Mouse (Mus musculus): ENCODE data around the gene Gm17490. TPM values are rescaled to one million over a fixed set of nuclear protein-coding genes. Genes with fewer than 3 reads are reported as not detected.
A peak's percentile ranks its signal among the peaks of the same experiment; 100 is the strongest.
"Not testable (repeated sequence)": the region's sequence is repeated elsewhere in the genome, so short reads cannot be mapped to it uniquely, and the experiment has no call there.

Gm17490 gene
- polyA plus RNA-seq, 1 experiment from 2014 or later: not detected

DNA sequence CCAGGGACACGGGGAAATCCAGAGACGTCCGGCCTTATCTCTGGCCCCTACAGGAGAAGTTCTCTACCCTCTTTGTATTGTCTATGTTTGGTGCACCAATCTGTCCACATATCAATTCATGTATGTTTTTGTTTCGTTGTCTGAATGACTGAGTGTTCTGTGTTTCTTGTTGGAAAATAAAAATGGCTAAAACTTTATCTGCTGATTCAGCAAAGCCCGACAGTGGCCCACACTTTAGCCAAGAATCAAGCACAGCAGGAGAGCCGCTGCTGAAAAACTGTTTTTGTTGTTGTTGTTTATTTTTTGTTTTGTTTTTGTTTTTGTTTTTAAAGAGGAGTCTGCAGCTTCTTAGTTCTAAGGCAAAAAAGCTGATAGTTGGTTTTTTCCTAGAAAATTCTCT is 13.1 kb downstream of the Gm17490 start:
- WGBS: 83% methylated on average over 6 of the region's 6 CpGs
- not testable (repeated sequence) for H3K9ac ChIP-seq (replicated peaks; ENCODE audit: low read depth, low read length); ATAC-seq (ENCODE audit: insufficient number of reproducible peaks, insufficient read depth, low FRiP score, low read depth); H3K9me3 ChIP-seq (ENCODE audit: control insufficient read depth, low read depth, low read length); H3K27me3 ChIP-seq (ENCODE audit: control insufficient read depth, insufficient read depth, low read length); H3K36me3 ChIP-seq (ENCODE audit: control insufficient read depth, insufficient read depth, low read length); H3K4me3 ChIP-seq (ENCODE audit: low read depth, low read length); H3K27ac ChIP-seq (ENCODE audit: low read length); H3K4me2 ChIP-seq (replicated peaks; ENCODE audit: low read depth, low read length); H3K4me1 ChIP-seq (ENCODE audit: control insufficient read depth, insufficient read depth, low read length)

DNA sequence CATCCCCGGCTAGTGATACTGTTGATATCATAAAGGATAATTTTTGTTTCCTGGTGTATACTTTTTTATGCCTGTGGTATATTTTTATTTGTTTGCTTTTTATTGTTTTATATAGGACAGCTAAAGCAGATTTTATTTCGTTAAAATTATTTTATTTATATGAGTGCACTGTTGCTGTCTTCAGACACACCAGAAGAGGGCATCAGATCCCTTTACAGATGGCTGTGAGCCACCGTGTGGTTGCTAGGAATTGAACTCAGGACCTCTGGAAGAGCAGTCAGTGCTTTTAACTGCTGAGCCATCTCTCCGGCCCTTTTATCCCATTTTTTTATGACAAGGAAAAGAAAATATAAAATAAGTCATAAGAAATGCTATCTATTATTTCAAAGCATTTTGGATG is 19.3 kb downstream of the Gm17490 start:
- H3K9me3 ChIP-seq (ENCODE audit: control insufficient read depth, low read depth, low read length); H3K27ac ChIP-seq (ENCODE audit: low read length); H3K4me2 ChIP-seq (replicated peaks; ENCODE audit: low read depth, low read length); H3K9ac ChIP-seq (replicated peaks; ENCODE audit: low read depth, low read length); ATAC-seq (ENCODE audit: insufficient number of reproducible peaks, insufficient read depth, low FRiP score, low read depth); H3K36me3 ChIP-seq (ENCODE audit: control insufficient read depth, insufficient read depth, low read length); H3K4me3 ChIP-seq (ENCODE audit: low read depth, low read length); H3K27me3 ChIP-seq (ENCODE audit: control insufficient read depth, insufficient read depth, low read length); H3K4me1 ChIP-seq (ENCODE audit: control insufficient read depth, insufficient read depth, low read length): not testable (repeated sequence)
- WGBS: 82% methylated on average over 4 of the region's 4 CpGs

DNA sequence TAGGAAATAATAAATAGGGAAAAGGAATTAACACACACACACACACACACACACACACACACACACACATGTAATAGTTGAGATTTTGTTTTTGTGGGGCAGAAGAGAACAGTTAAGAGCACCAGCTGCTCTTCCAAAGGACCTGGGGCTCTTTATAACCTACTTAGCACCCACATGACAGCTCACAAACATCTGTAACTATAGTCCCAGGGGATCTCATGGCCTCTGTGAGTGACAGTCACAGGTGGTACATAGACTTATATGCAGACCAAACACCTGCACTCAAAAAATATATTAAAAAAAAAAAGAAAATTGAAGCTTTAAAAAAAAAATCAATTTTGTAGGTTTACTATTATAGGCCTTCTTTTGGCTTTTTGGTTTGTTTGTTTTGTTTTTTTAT is 21.2 kb downstream of the Gm17490 start:
- Histone ChIP-seq H3K27ac (ENCODE audit: low read length) (no peak overlapping the region), H3K9ac (replicated peaks; ENCODE audit: low read depth, low read length) (no peak overlapping the region), H3K4me2 (replicated peaks; ENCODE audit: low read depth, low read length) (no peak overlapping the region), H3K36me3 (ENCODE audit: control insufficient read depth, insufficient read depth, low read length) (peaks cover 6% of the 10 kb centered on the region; the same call in 1 of the 2 replicates), H3K9me3 (ENCODE audit: control insufficient read depth, low read depth, low read length) (no peaks in the 10 kb centered on the region), H3K4me3 (ENCODE audit: low read depth, low read length) (no peak overlapping the region), H3K27me3 (ENCODE audit: control insufficient read depth, insufficient read depth, low read length) (no peaks in the 10 kb centered on the region), H3K4me1 (ENCODE audit: control insufficient read depth, insufficient read depth, low read length) (peaks cover 8% of the 10 kb centered on the region)
- no peak for ATAC-seq (ENCODE audit: insufficient number of reproducible peaks, insufficient read depth, low FRiP score, low read depth)

DNA sequence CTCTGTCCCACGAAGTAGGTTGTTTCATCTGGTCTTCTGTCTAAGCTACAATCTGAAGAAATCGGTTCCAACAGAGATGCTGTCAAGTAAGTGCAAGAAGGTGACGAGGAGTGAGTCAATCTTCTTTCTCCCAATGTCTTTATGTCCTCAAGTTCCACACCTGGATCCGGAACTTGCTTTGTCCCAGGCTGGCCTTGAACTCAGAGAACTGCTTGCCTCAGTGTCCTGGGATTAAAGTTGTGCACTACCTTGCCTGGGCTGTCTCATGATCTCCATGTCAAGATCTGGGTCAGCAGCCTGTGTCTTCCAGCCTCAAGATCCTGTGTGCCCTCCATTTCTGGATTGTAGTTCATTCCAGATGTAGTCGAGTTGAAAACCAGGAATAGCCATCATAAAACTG is 22.0 kb downstream of the Gm17490 start, which contains the start of gene Rbm17:
TSS of gene Rbm17 (minus strand) at position 101 of the 400 bp plus-strand sequence.
- H3K9me3 ChIP-seq (ENCODE audit: control insufficient read depth, low read depth, low read length): no peaks in the 10 kb centered on the region
- WGBS: 86% methylated on average over 5 of the region's 5 CpGs
- ATAC-seq (ENCODE audit: insufficient number of reproducible peaks, insufficient read depth, low FRiP score, low read depth): no peak

DNA sequence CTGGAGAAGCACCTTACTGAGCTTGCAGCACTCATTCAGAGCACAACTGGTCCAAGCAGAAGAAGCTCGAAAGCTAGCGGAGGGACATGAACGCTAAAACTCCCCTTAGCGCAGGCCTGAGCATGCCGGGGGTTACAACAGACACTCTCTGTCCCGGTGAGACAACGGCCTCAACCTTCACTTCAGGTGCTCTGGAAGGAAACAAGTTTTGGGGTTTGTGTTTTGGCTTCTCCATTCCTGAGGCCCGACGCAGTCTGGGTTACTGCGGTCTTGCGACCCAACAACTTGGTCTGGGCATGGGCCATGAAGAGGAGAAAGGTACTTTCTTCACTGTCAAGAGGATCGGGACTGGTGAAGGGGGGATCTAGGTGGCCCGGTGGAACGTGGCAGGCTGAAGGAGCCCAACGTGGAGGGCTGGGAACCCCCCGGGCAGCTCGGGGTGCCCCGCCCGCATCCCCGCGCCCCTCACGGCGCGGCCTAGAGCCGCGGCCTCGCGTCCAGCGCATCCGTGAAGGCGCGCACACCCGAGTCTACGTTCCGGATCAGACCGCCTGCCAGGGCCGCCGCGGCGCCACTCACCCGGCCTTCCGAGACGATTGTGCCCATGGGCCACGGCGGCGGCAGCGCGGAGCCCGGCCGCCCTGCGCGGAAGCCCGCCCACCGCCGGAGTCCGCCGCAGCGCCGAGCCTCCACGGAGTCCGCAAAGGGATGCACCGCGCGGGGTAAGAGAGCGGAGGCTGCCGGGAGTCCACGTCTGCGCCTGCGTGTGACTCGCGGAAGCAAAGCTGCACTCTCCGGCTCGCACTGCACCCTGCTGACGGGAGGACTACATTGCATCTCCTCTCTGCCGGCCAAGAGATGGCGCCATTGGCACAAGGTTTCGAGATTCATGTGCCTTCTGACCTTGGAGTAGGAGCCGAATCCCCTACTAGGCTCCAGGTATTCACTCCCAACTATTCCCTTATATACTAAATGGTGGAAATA is 23.3 kb downstream of the Gm17490 start:
- Histone ChIP-seq H3K4me3 (ENCODE audit: low read depth, low read length) (peak overlapping the region; percentile 95), H3K9ac (replicated peaks; ENCODE audit: low read depth, low read length) (peak overlapping the region; percentile 88), H3K4me2 (replicated peaks; ENCODE audit: low read depth, low read length) (peak overlapping the region; percentile 92), H3K27ac (ENCODE audit: low read length) (no peak overlapping the region), H3K27me3 (ENCODE audit: control insufficient read depth, insufficient read depth, low read length) (no peaks in the 10 kb centered on the region), H3K4me1 (ENCODE audit: control insufficient read depth, insufficient read depth, low read length) (peaks cover 8% of the 10 kb centered on the region), H3K9me3 (ENCODE audit: control insufficient read depth, low read depth, low read length) (no peaks in the 10 kb centered on the region), H3K36me3 (ENCODE audit: control insufficient read depth, insufficient read depth, low read length) (peaks cover 16% of the 10 kb centered on the region)
- WGBS: 1% methylated on average over 44 of the region's 78 CpGs
- peak; percentile 98 for ATAC-seq (ENCODE audit: insufficient number of reproducible peaks, insufficient read depth, low FRiP score, low read depth)

More for the DNA sequence above, 22.0 kb downstream of the Gm17490 start, which contains the start of gene Rbm17:
- peak within 1 kb of the TSS; percentile 88 for H3K9ac ChIP-seq (replicated peaks; ENCODE audit: low read depth, low read length)
- H3K27ac ChIP-seq (ENCODE audit: low read length): no peak within 1 kb of the TSS
- peaks cover 8% of the 10 kb centered on the region for H3K4me1 ChIP-seq (ENCODE audit: control insufficient read depth, insufficient read depth, low read length)
- peak within 1 kb of the TSS; percentile 95 for H3K4me3 ChIP-seq (ENCODE audit: low read depth, low read length)
- no peaks in the 10 kb centered on the region for H3K27me3 ChIP-seq (ENCODE audit: control insufficient read depth, insufficient read depth, low read length)
- no peak within 1 kb of the TSS for H3K4me2 ChIP-seq (replicated peaks; ENCODE audit: low read depth, low read length)
- H3K36me3 ChIP-seq (ENCODE audit: control insufficient read depth, insufficient read depth, low read length): peaks cover 8% of the 10 kb centered on the region; the same call in 1 of the 2 replicates

DNA sequence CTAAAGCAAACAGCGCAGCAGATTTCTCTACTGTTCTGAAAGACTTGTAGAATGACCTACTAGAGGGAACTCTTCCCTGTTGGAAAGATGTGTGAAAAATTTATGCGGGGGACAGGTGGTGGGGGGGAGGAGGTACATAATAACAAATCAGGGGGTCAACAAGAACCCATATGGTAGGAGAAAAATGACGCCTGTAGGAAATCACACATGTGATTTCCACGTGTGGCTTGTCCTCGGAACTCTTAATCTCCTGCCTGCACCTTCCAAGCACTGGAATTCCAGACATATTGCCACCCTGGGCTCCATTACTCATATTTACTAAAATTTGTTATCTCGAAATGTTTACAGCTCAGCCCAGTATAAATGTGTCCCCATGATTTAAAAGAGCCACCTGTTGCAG is 24.3 kb downstream of the Gm17490 start:
- WGBS: 67% methylated on average over 6 of the region's 6 CpGs
- Histone ChIP-seq H3K4me3 (ENCODE audit: low read depth, low read length) (peak overlapping the region; percentile 95), H3K36me3 (ENCODE audit: control insufficient read depth, insufficient read depth, low read length) (peaks cover 26% of the 10 kb centered on the region), H3K9me3 (ENCODE audit: control insufficient read depth, low read depth, low read length) (no peaks in the 10 kb centered on the region), H3K27me3 (ENCODE audit: control insufficient read depth, insufficient read depth, low read length) (no peaks in the 10 kb centered on the region), H3K9ac (replicated peaks; ENCODE audit: low read depth, low read length) (peak overlapping the region; percentile 88), H3K27ac (ENCODE audit: low read length) (no peak overlapping the region), H3K4me2 (replicated peaks; ENCODE audit: low read depth, low read length) (peak overlapping the region; percentile 92), H3K4me1 (ENCODE audit: control insufficient read depth, insufficient read depth, low read length) (peaks cover 8% of the 10 kb centered on the region)
- no peak for ATAC-seq (ENCODE audit: insufficient number of reproducible peaks, insufficient read depth, low FRiP score, low read depth)

DNA sequence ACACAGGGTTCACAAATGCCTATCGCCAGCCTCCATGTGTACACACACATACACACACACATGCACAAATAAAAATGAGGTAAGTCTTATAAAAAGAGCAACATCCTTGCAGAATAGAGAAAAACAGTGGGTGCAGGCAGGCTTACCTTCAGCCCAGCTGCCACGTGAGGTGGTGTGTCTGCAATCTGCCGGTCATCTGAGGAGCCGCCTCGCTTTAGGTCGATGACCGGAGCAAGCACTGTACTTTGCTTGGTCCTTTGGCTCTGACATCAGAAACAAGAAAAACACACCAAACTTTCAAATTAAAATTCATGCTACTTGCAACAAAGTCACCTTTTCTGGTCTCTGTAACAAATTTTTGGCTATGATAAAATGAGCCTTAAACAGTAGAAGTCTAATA is 28.2 kb downstream of the Gm17490 start:
- Histone ChIP-seq H3K27ac (ENCODE audit: low read length) (no peak overlapping the region), H3K9me3 (ENCODE audit: control insufficient read depth, low read depth, low read length) (no peaks in the 10 kb centered on the region), H3K9ac (replicated peaks; ENCODE audit: low read depth, low read length) (no peak overlapping the region), H3K4me3 (ENCODE audit: low read depth, low read length) (no peak overlapping the region), H3K27me3 (ENCODE audit: control insufficient read depth, insufficient read depth, low read length) (no peaks in the 10 kb centered on the region), H3K36me3 (ENCODE audit: control insufficient read depth, insufficient read depth, low read length) (peaks cover 55% of the 10 kb centered on the region), H3K4me1 (ENCODE audit: control insufficient read depth, insufficient read depth, low read length) (peaks cover 8% of the 10 kb centered on the region), H3K4me2 (replicated peaks; ENCODE audit: low read depth, low read length) (no peak overlapping the region)
- WGBS: 96% methylated on average over 7 of the region's 7 CpGs
- no peak for ATAC-seq (ENCODE audit: insufficient number of reproducible peaks, insufficient read depth, low FRiP score, low read depth)

DNA sequence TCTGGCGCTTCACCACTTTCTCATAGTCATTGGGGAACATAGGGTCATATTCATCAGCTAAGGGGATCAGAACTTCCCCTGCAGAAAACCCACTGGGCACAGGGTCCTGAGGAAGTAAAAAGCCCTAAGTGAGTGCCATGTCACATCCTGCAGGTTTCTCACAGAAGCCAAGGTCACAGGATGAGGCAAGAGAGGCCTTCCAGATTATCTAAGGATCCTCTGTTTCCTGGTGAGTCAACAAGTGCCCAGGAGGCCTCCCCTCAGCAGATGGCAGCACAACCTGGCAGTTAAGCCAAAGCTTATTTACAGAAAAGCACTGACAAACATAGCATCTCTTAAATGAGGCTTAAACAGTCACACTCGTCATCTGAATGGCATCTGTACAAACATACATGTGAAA is 29.4 kb downstream of the Gm17490 start:
- Histone ChIP-seq H3K9ac (replicated peaks; ENCODE audit: low read depth, low read length) (no peak overlapping the region), H3K36me3 (ENCODE audit: control insufficient read depth, insufficient read depth, low read length) (peaks cover 67% of the 10 kb centered on the region), H3K4me3 (ENCODE audit: low read depth, low read length) (no peak overlapping the region), H3K27me3 (ENCODE audit: control insufficient read depth, insufficient read depth, low read length) (no peaks in the 10 kb centered on the region), H3K4me2 (replicated peaks; ENCODE audit: low read depth, low read length) (no peak overlapping the region), H3K9me3 (ENCODE audit: control insufficient read depth, low read depth, low read length) (no peaks in the 10 kb centered on the region), H3K27ac (ENCODE audit: low read length) (no peak overlapping the region), H3K4me1 (ENCODE audit: control insufficient read depth, insufficient read depth, low read length) (peaks cover 2% of the 10 kb centered on the region)
- WGBS: 77% methylated on average over 2 of the region's 2 CpGs
- ATAC-seq (ENCODE audit: insufficient number of reproducible peaks, insufficient read depth, low FRiP score, low read depth): no peak
